Mouse (Mus musculus) forebrain, embryonic 13.5 days (tissue): ENCODE measurements around the gene Pigg. TPM values are rescaled to one million over a fixed set of nuclear protein-coding genes. Genes with fewer than 3 reads are reported as not detected.
"Not testable (repeated sequence)": the region's sequence is repeated elsewhere in the genome, so short reads cannot be mapped to it uniquely, and the experiment has no call there.

ENCODE experiments used
- ATAC-seq: fragments of 200-750 bp; cut with Nextera tagmentation; 2 replicates; pipeline ENCODE4 v1.8.0; 2017
- H3K27ac ChIP-seq: fragments of 300-500 bp; sonication (generic); 2 replicates; pipeline ENCODE4 v1.5.1; 2015; ENCODE audit warnings: inconsistent platforms, mild to moderate bottlenecking, moderate library complexity
- H3K27me3 ChIP-seq: fragments of 300-500 bp; sonication (generic); 2 replicates; pipeline ENCODE4 v1.6.1; 2015; ENCODE audit warnings: mild to moderate bottlenecking, inconsistent platforms
- H3K36me3 ChIP-seq: fragments of 300-500 bp; sonication (generic); 2 replicates; pipeline ENCODE4 v1.6.1; 2015; ENCODE audit warnings: mild to moderate bottlenecking, inconsistent platforms; ENCODE audit not compliant: poor library complexity, severe bottlenecking
- H3K4me1 ChIP-seq: fragments of 300-500 bp; sonication (generic); 2 replicates; pipeline ENCODE4 v1.6.1; 2015; ENCODE audit warnings: inconsistent platforms
- H3K4me2 ChIP-seq: fragments of 300-500 bp; sonication (generic); 2 replicates; pipeline ENCODE4 v1.6.1; 2015; ENCODE audit warnings: inconsistent platforms, mild to moderate bottlenecking, moderate library complexity
- H3K4me3 ChIP-seq: fragments of 300-500 bp; sonication (generic); 2 replicates; pipeline ENCODE4 v1.5.1; 2015; ENCODE audit warnings: mild to moderate bottlenecking, inconsistent platforms
- H3K9ac ChIP-seq: fragments of 300-500 bp; sonication (generic); 2 replicates; pipeline ENCODE4 v1.6.1; 2015; ENCODE audit warnings: mild to moderate bottlenecking, inconsistent platforms
- H3K9me3 ChIP-seq: fragments of 300-500 bp; sonication (generic); replicated peaks from 2 replicates; pipeline ENCODE4 v1.6.1; 2016; ENCODE audit warnings: inconsistent platforms
- WGBS: fragments of 180-500 bp; shearing (Covaris S2); methylation state at CpG from one replicate; pipeline ENCODE4 v1.1.7; 2015; 5-methylcytosine and 5-hydroxymethylcytosine counted together
- polyA plus RNA-seq: library from polyadenylated mRNA; unstranded; fragments of >200 nt; fragmentation: Nextera tagmentation; extraction: Ambion mirVana; gene quantifications from 2 replicates; pipeline ENCODE4 v1.2.1, GENCODE M21; 2015

Gene Pigg
- 6.0 and 6.7 TPM in 2 replicates for polyA plus RNA-seq

DNA sequence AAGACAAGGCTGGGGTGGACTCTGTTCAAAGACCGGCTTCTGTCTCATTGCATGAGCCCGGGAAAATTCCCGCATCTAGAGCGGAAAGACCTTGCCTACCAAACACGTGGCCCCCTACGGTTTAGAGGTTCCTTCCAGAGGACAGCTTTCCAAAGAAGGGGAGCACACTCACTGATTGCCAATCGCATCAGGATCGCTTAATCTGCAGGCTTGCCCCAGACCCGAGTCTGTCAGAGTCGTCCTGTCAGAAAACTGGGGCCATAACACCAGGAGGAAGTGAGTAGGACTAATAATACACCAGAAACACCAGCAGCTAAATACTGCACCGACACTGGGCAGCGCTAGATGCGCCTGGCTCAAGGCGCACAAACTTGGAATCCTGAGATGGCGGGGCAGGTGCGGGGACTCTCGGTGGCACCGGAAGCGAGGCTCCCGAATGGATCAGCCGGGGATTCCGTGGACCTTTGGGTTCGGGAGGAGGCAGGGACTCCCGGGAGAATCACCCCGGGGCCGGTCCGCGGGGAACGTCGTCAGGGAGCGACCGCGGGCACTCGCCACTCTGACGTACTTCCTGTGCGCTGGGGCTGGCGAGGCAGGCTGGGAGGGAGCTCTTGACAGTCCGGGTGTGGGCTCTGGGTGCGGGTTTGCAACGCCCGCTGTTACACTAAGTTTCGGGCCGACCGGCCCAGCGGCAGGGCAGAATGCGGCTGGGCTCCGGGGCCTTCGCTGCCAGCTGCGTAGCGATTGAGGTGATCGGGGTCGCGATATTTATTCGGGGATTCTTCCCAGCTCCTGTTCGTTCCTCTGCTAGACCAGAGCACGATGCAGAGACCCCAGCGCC is at the start of gene Pigg:
TSS of gene Pigg (plus strand) at position 386 of the 841 bp plus-strand sequence.
- no peaks in the 10 kb centered on the region for H3K9me3 ChIP-seq
- peaks cover 11% of the 10 kb centered on the region for H3K4me1 ChIP-seq
- peak within 1 kb of the TSS; percentile 73 for H3K27ac ChIP-seq
- peak; percentile 99 for ATAC-seq
- peak within 1 kb of the TSS; percentile 85 for H3K9ac ChIP-seq
- no peaks in the 10 kb centered on the region for H3K27me3 ChIP-seq
- H3K4me3 ChIP-seq: peak within 1 kb of the TSS; percentile 77
- WGBS: under 1% methylated on average over 57 of the region's 57 CpGs
- H3K4me2 ChIP-seq: peak within 1 kb of the TSS; percentile 86
- H3K36me3 ChIP-seq: peaks cover 4% of the 10 kb centered on the region; the same call in 1 of the 2 replicates

DNA sequence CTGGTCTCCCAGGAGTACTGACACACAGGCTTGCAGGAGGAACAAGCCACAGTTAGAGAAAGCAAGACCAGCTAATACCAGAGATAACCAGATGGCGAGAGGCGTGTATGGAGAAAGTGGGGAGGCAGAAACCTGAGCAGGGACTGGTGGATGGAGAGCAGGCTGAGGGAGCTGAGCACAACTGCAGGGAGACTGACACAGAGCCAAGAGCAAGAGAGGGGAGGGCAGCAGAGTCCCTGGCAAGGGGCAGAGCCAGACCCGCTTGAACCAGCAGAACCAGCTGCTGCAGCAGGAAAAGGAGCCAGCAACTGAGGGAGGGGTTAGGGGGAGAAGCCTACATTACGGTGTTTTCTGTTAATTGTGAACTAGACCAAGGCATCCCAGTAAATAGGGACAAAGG is 49.7 kb upstream of the Pigg start:
- Histone ChIP-seq H3K4me3 (no peak overlapping the region), H3K36me3 (no peaks in the 10 kb centered on the region), H3K4me2 (no peak overlapping the region), H3K9ac (peak overlapping the region; percentile 37; the same call in 1 of the 2 replicates), H3K4me1 (no peaks in the 10 kb centered on the region), H3K27ac (no peak overlapping the region), H3K27me3 (no peaks in the 10 kb centered on the region), H3K9me3 (no peaks in the 10 kb centered on the region)
- 46% methylated on average over 4 of the region's 4 CpGs for WGBS
- no peak for ATAC-seq

- ATAC-seq, H3K9me3 ChIP-seq, H3K36me3 ChIP-seq, H3K4me2 ChIP-seq, H3K4me1 ChIP-seq, H3K4me3 ChIP-seq, H3K9ac ChIP-seq, H3K27me3 ChIP-seq, H3K27ac ChIP-seq: not testable (repeated sequence)
- 76% methylated on average over 1 of the region's 1 CpGs for WGBS
These were observed 48.6 kb upstream of the Pigg start for GRCm38 (mm10) chr5:108263785-108264184.

DNA sequence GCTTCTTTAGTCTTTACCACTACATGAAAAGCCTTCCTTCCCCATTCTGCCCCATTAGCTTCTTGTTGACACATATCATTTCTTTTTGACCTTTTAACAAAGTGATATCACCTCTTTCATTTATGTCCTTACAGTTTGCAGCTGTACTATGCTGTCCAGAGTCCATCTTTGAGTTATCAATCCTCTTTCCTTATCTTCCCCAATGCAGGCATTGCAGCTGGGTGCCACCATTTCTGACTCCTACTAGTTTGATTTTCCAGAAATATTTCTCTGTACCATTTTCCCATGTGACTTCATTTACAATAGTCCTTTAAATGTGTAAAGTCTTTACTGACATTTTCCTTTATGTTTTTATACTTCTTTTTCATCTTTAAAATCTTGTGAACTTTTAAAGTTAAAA is 45.4 kb upstream of the Pigg start:
- Histone ChIP-seq H3K4me1 (peaks cover 30% of the 10 kb centered on the region), H3K4me3 (no peak overlapping the region), H3K9me3 (no peaks in the 10 kb centered on the region), H3K4me2 (no peak overlapping the region), H3K27me3 (no peaks in the 10 kb centered on the region), H3K9ac (no peak overlapping the region), H3K36me3 (no peaks in the 10 kb centered on the region), H3K27ac (no peak overlapping the region)
- ATAC-seq: no peak

DNA sequence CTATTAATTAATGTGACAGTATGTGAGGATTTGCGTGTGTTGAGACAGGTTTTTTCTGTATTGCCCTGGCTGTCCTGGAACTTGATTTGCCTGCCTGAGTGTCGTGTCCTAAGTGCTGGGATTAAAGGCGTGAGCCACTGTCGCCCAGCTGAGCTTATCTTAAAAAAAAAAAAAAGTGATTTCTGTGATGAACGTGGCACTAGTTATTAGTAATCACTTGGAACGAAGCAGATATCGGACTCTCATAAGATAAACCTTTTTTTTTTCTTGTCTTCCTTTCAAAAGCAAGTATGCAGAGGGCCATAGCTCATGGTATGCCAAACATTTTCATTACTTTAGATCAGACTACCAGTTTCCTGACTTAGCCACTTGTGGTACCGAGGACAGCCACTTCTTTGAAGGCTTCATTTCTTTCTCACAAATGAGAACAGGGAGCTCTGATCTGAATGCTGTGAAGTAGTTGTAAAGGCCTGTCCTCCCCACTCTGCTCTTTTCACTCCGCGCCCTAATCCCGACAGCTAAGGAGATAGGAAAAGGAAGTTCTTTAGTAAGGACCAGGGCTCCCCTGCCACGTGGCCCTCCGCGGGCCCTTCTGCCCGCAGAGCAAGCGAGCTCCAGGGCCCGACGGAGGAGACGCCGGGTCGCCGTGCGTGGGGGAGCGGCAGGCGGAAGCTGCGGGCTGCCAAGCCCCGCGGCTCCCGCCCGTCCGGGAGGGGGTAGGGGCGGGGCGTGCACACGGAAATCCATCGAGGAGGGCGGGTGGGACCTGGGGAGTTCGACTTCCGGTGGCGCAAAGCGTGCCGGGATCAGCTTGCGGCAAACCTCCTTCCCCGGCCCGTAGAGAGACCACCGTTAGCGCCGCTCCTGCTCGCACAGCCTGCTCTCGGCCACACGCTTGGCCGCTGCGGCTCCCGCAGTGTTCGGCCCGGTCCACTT is 44.0 kb upstream of the Pigg start, which contains the start of gene Dr1:
TSS of gene Dr1 (plus strand) at position 771 of the 936 bp plus-strand sequence.
- Histone ChIP-seq H3K4me1 (peaks cover 39% of the 10 kb centered on the region), H3K36me3 (peaks cover 5% of the 10 kb centered on the region), H3K9ac (peak within 1 kb of the TSS; percentile 98), H3K4me2 (peak within 1 kb of the TSS; percentile 96), H3K27me3 (no peaks in the 10 kb centered on the region), H3K4me3 (peak within 1 kb of the TSS; percentile 95), H3K9me3 (no peaks in the 10 kb centered on the region), H3K27ac (peak within 1 kb of the TSS; percentile 93)
- WGBS: 3% methylated on average over 50 of the region's 55 CpGs
- peak; percentile 98 for ATAC-seq

DNA sequence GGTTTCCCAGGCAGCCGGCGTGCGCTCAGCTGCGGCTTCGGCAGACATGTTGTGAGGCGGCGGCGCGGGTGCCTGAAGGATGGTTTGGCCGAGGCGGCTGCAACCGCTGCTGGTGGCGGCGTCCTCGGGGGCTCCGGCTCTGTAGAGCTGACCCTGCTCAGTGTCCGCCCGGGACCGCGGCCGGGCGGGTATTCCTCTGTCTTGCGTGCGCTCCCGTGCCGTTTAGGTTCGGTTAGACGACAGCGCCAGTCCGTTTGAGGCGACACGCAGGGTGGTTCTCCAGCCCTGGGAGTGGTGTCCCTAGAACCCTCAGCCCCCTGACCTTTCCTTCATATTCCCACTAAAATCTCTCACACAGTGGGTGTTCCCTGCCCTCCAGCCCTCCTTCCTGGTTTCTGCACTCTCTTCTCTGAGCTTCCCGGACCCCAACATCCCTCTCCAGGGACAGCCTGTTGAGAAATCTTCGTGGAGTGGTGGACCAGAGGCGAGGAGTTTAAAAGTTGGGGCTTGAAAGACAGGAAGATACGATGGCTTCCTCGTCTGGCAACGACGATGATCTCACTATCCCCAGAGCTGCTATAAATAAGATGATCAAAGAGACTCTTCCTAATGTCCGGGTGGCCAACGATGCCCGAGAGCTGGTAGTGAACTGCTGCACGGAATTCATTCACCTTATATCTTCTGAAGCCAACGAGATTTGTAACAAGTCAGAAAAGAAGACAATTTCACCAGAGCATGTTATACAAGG is 43.2 kb upstream of the Pigg start:
- WGBS: under 1% methylated on average over 44 of the region's 44 CpGs
- H3K4me2 ChIP-seq: peak overlapping the region; percentile 96
- ATAC-seq: no peak; the same call in 1 of the 2 replicates
- peaks cover 39% of the 10 kb centered on the region for H3K4me1 ChIP-seq
- no peaks in the 10 kb centered on the region for H3K27me3 ChIP-seq
- peak overlapping the region; percentile 95 for H3K4me3 ChIP-seq
- H3K9me3 ChIP-seq: no peaks in the 10 kb centered on the region
- H3K9ac ChIP-seq: peak overlapping the region; percentile 98
- H3K36me3 ChIP-seq: peaks cover 5% of the 10 kb centered on the region
- peak overlapping the region; percentile 93 for H3K27ac ChIP-seq

DNA sequence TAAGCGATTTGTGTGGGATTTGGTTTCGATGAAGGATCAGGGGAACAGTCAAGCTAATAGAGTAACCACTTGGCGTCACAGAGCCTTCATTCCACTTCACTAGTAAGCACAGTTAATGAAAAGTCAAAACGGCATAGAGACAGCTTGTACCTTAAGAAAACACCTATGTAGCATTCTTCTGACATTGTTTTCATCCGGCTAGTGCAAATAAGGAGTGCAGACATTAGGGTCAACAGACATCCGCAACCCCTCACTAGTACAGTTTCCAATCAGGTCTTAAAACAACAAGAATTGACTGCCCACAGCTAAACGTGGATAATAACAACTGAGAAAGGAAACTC is 42.6 kb upstream of the Pigg start:
- no peak overlapping the region for H3K27ac ChIP-seq
- H3K4me1 ChIP-seq: peaks cover 39% of the 10 kb centered on the region
- ATAC-seq: no peak
- peak overlapping the region; percentile 95 for H3K4me3 ChIP-seq
- peaks cover 6% of the 10 kb centered on the region for H3K36me3 ChIP-seq
- 20% methylated on average over 7 of the region's 7 CpGs for WGBS
- peak overlapping the region; percentile 96 for H3K4me2 ChIP-seq
- H3K9ac ChIP-seq: peak overlapping the region; percentile 98
- H3K9me3 ChIP-seq: no peaks in the 10 kb centered on the region
- no peaks in the 10 kb centered on the region for H3K27me3 ChIP-seq

- Histone ChIP-seq H3K27me3 (no peaks in the 10 kb centered on the region), H3K4me1 (peaks cover 39% of the 10 kb centered on the region), H3K27ac (no peak overlapping the region), H3K9ac (peak overlapping the region; percentile 98), H3K4me2 (peak overlapping the region; percentile 96), H3K36me3 (peaks cover 9% of the 10 kb centered on the region), H3K4me3 (peak overlapping the region; percentile 95), H3K9me3 (no peaks in the 10 kb centered on the region)
- WGBS: 57% methylated on average over 9 of the region's 9 CpGs
- no peak for ATAC-seq
These were observed 42.0 kb upstream of the Pigg start for GRCm38 (mm10) chr5:108270415-108270814.

DNA sequence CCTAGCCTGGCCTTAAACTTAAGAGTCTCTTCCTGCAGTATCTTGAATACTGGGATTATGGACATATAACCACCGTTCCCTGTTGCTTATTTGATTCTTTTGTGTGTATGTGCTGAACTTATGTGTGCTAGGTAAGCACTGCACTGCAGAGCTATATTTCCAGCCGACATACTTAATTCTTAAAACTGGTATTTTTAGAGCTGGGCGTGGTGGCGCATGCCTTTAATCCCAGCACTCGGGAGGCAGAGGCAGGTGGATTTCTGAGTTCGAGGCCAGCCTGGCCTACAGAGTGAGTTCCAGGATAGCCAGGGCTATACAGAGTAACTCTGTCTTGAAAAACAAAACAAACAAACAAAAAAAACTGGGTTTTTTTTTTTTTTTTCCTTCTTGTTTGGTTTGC is 41.1 kb upstream of the Pigg start:
- Histone ChIP-seq H3K4me3 (0 out of 2 replicates have a peak overlapping the region, but pooled peaks have one; percentile 95), H3K9ac (0 out of 2 replicates have a peak overlapping the region, but pooled peaks have one; percentile 37), H3K4me1 (peaks cover 39% of the 10 kb centered on the region), H3K4me2 (peak overlapping the region; percentile 50), H3K36me3 (peaks cover 13% of the 10 kb centered on the region)
- not testable (repeated sequence) for H3K27ac ChIP-seq, ATAC-seq, H3K27me3 ChIP-seq, H3K9me3 ChIP-seq
- WGBS: 95% methylated on average over 6 of the region's 6 CpGs

- no peak overlapping the region for H3K9ac ChIP-seq
These were observed 25.5 kb upstream of the Pigg start for GRCm38 (mm10) chr5:108286957-108287356.

DNA sequence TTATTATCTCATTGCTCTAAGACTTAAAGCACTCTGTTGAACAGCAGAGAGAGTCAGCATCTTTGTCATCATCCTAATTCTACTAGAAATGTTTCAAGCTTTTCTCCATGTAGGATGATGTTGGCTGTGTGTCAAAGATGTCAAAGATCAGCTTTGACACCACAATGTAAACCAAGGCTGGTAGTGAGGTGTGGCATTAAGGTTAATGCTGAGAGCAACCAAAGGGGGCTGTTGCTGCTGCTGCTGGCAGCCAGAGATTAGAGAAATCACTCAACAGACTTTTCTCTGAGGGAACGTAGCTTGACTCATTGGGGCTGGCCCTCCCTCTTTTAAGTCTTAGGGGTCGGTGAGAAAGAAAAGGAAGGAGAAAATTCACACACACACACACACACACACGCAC is 10.8 kb upstream of the Pigg start:
- ATAC-seq: no peak
- Histone ChIP-seq H3K9ac (no peak overlapping the region), H3K27ac (no peak overlapping the region), H3K4me3 (no peak overlapping the region), H3K4me2 (no peak overlapping the region), H3K9me3 (no peaks in the 10 kb centered on the region), H3K4me1 (no peaks in the 10 kb centered on the region), H3K36me3 (no peaks in the 10 kb centered on the region), H3K27me3 (no peaks in the 10 kb centered on the region)
- WGBS: 56% methylated on average over 3 of the region's 3 CpGs

More at GRCm38 (mm10) chr5:108286957-108287356, 25.5 kb upstream of the Pigg start:
- Histone ChIP-seq H3K9me3 (no peaks in the 10 kb centered on the region), H3K36me3 (no peaks in the 10 kb centered on the region), H3K27ac (no peak overlapping the region), H3K4me3 (no peak overlapping the region), H3K27me3 (no peaks in the 10 kb centered on the region), H3K4me2 (no peak overlapping the region), H3K4me1 (no peaks in the 10 kb centered on the region)
- ATAC-seq: no peak
- WGBS: 90% methylated on average over 2 of the region's 2 CpGs
